Comparison of ENCODE assay signal across 11 mouse cellular contexts in the genomic region with DNA sequence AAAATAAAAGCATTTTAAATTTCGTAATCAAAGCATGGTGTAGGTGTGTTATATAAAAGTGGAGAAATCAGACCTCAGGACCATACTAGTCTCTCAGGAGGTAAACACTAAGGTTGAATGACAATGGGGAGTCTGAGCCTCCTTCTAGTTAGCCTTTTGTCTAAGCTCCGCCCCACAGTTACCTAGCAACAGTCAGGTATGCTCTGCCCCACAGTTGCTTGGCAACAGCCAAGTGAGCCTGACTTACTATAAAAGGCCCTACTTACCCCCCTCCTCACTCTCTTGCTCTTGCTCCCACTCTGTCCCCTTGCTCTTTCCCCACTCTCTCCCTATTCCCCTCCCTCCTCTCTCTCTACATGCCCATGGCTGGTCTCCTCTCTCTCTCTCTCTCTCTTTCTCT. TPM values are rescaled to one million over a fixed set of nuclear protein-coding genes. Genes with fewer than 3 reads are reported as not detected.
DNase-seq lines count a peak whose midpoint lies in the region; ATAC-seq and TF ChIP-seq lines count a peak whose summit lies in the region.
"Had no signal": no experiment of that assay in that cellular context is flagged by ENCODE, and none has a peak within 500 bp of the region (broad histone marks: within the 10 kb centered on the region; RNA-seq: fewer than 3 reads in every experiment).

No protein-coding gene starts in this region.

- ATAC-seq in lung, embryonic 16.5 days (ENCODE audit: low read depth), result peak; percentile 73
- peak; percentile 95 for ATAC-seq in forebrain, embryonic 13.5 days
- peak; percentile 42; the same call in 1 of the 2 replicates for ATAC-seq in limb, embryonic 12.5 days (ENCODE audit: insufficient number of reproducible peaks, insufficient read depth, low FRiP score, low TSS enrichment, low read depth)
- ATAC-seq in stomach, postnatal 0 days (ENCODE audit: low FRiP score, low TSS enrichment), result no peak
- no peak for ATAC-seq in liver, embryonic 12.5 days

- H3K4me1 ChIP-seq in lung, embryonic 16.5 days (replicated peaks; ENCODE audit: control insufficient read depth, insufficient read depth, low read length), result no peaks in the 10 kb centered on the region
- peaks cover 6% of the 10 kb centered on the region; the same call in 1 of the 2 replicates for H3K4me1 ChIP-seq in forebrain, embryonic 13.5 days
- no peaks in the 10 kb centered on the region for H3K4me1 ChIP-seq in limb, embryonic 12.5 days (replicated peaks)
- H3K4me1 ChIP-seq in stomach, postnatal 0 days (replicated peaks; ENCODE audit: control insufficient read depth, insufficient read depth), result no peaks in the 10 kb centered on the region
- no peaks in the 10 kb centered on the region for H3K4me1 ChIP-seq in liver, embryonic 12.5 days

- 27% methylated on average over 2 of the region's 2 CpGs for WGBS in lung, embryonic 16.5 days
- 8% methylated on average over 2 of the region's 2 CpGs for WGBS in forebrain, embryonic 13.5 days
- WGBS in limb, embryonic 12.5 days, result 36% methylated on average over 2 of the region's 2 CpGs
- WGBS in stomach, postnatal 0 days, result 30% methylated on average over 2 of the region's 2 CpGs
- 36% methylated on average over 2 of the region's 2 CpGs for WGBS in liver, embryonic 12.5 days (ENCODE audit: insufficient replicate concordance)

- no peak overlapping the region for H3K27ac ChIP-seq in lung, embryonic 16.5 days (ENCODE audit: low read length)
- H3K27ac ChIP-seq in forebrain, embryonic 13.5 days, result no peak overlapping the region
- H3K27ac ChIP-seq in limb, embryonic 12.5 days, result no peak overlapping the region
- H3K27ac ChIP-seq in stomach, postnatal 0 days (replicated peaks), result no peak overlapping the region
- H3K27ac ChIP-seq in liver, embryonic 12.5 days, result no peak overlapping the region

- peaks cover 25% of the 10 kb centered on the region for H3K36me3 ChIP-seq in lung, embryonic 16.5 days (ENCODE audit: control insufficient read depth, insufficient read depth, low read length)
- H3K36me3 ChIP-seq in forebrain, embryonic 13.5 days (ENCODE audit: poor library complexity, severe bottlenecking), result peaks cover 41% of the 10 kb centered on the region
- peaks cover 37% of the 10 kb centered on the region for H3K36me3 ChIP-seq in limb, embryonic 12.5 days
- H3K36me3 ChIP-seq in stomach, postnatal 0 days (ENCODE audit: control insufficient read depth, insufficient read depth, low read length), result peaks cover 13% of the 10 kb centered on the region
- H3K36me3 ChIP-seq in liver, embryonic 12.5 days, result peaks cover 34% of the 10 kb centered on the region

- H3K27me3 ChIP-seq in lung, embryonic 16.5 days (ENCODE audit: control insufficient read depth, insufficient read depth, low read depth, low read length), result no peaks in the 10 kb centered on the region
- H3K27me3 ChIP-seq in forebrain, embryonic 13.5 days, result no peaks in the 10 kb centered on the region
- no peaks in the 10 kb centered on the region for H3K27me3 ChIP-seq in limb, embryonic 12.5 days
- no peaks in the 10 kb centered on the region for H3K27me3 ChIP-seq in stomach, postnatal 0 days (ENCODE audit: control insufficient read depth, insufficient read depth, low read length)
- H3K27me3 ChIP-seq in liver, embryonic 12.5 days (replicated peaks), result no peaks in the 10 kb centered on the region
- H3K27me3 ChIP-seq: CH12.LX had no signal

- DNase-seq in lung, postnatal 10 days, result no peak
- peak; percentile 19 for DNase-seq in stomach, postnatal 0 days (ENCODE audit: low spot score)
- DNase-seq in spleen, adult 12 weeks (ENCODE audit: low spot score), result no peak
- no peak for DNase-seq in heart, postnatal 25 days (ENCODE audit: low spot score)
- DNase-seq: heart, postnatal 36 days; liver had no signal

- H3K9me3 ChIP-seq in lung, embryonic 16.5 days (ENCODE audit: control insufficient read depth, low read length), result peaks cover 21% of the 10 kb centered on the region
- peaks cover 26% of the 10 kb centered on the region for H3K9me3 ChIP-seq in forebrain, embryonic 13.5 days (replicated peaks)
- H3K9me3 ChIP-seq in limb, embryonic 12.5 days, result peaks cover 32% of the 10 kb centered on the region
- peaks cover 7% of the 10 kb centered on the region for H3K9me3 ChIP-seq in stomach, postnatal 0 days (ENCODE audit: control insufficient read depth, low read length)
- H3K9me3 ChIP-seq in liver, embryonic 12.5 days (replicated peaks), result peaks cover 23% of the 10 kb centered on the region

- no peak overlapping the region for H3K9ac ChIP-seq in lung, embryonic 16.5 days (ENCODE audit: low read length)
- H3K9ac ChIP-seq in forebrain, embryonic 13.5 days, result no peak overlapping the region
- H3K9ac ChIP-seq in limb, embryonic 12.5 days (replicated peaks), result no peak overlapping the region
- H3K9ac ChIP-seq in stomach, postnatal 0 days (ENCODE audit: low read length), result no peak overlapping the region
- no peak overlapping the region for H3K9ac ChIP-seq in liver, embryonic 12.5 days

- no peak for TF ChIP-seq CTCF in stomach, postnatal 0 days (IDR thresholded peaks at IDR 0.05; ENCODE audit: low read depth)

- intact Hi-C loops in heart, postnatal 25 days (cut with DNase I), result no loop called here

- H3K4me2 ChIP-seq in lung, embryonic 16.5 days (ENCODE audit: low read depth, low read length), result no peak overlapping the region
- no peak overlapping the region for H3K4me2 ChIP-seq in forebrain, embryonic 13.5 days
- H3K4me2 ChIP-seq in limb, embryonic 12.5 days, result no peak overlapping the region
- no peak overlapping the region for H3K4me2 ChIP-seq in stomach, postnatal 0 days (replicated peaks; ENCODE audit: low read depth)
- H3K4me2 ChIP-seq in liver, embryonic 12.5 days, result no peak overlapping the region

- TF ChIP-seq EP300 in stomach, postnatal 0 days (optimal IDR thresholded peaks at IDR 0.05), result no peak

- H3K4me3 ChIP-seq in lung, embryonic 16.5 days (ENCODE audit: low read length), result no peak overlapping the region
- H3K4me3 ChIP-seq in forebrain, embryonic 13.5 days, result no peak overlapping the region
- H3K4me3 ChIP-seq in limb, embryonic 12.5 days (replicated peaks), result no peak overlapping the region
- H3K4me3 ChIP-seq in stomach, postnatal 0 days (ENCODE audit: low read depth, low read length), result no peak overlapping the region
- no peak overlapping the region for H3K4me3 ChIP-seq in liver, embryonic 12.5 days

RNA-seq across cellular contexts. Expression of a gene that starts 44.6 kb away (rescaled TPM):
- polyA plus RNA-seq in lung, embryonic 16.5 days (2015; fragmentation: Nextera tagmentation; extraction: Ambion mirVana), result 11.2 and 11.5 TPM in 2 replicates
- 8.6 and 9.2 TPM in 2 replicates for polyA plus RNA-seq in forebrain, embryonic 13.5 days (2015; fragmentation: Nextera tagmentation; extraction: Ambion mirVana)
- polyA plus RNA-seq in limb, embryonic 12.5 days (2016; fragmentation: Nextera tagmentation; extraction: Ambion mirVana), result 5.1 and 5.4 TPM in 2 replicates
- 12.5 and 12.9 TPM in 2 replicates for polyA plus RNA-seq in stomach, postnatal 0 days (2015; fragmentation: Nextera tagmentation; extraction: Ambion mirVana)
- 3.8 and 4.1 TPM in 2 replicates for polyA plus RNA-seq in liver, embryonic 12.5 days (2016; fragmentation: Nextera tagmentation; extraction: Ambion mirVana)
- 10 to 100 TPM; 10.1 to 11.7 TPM for total RNA-seq in heart, postnatal 25 days (2021)

Comparison
In these comparisons a context has a peak if more than half of its experiments do, and no peak if none do; other contexts are left out.
1. ATAC-seq: peak in lung, embryonic 16.5 days (single experiment), forebrain, embryonic 13.5 days (single experiment) and limb, embryonic 12.5 days (single experiment); none in stomach, postnatal 0 days (single experiment) and liver, embryonic 12.5 days (single experiment).